Mouse (Mus musculus) gonadal fat pad, adult 2 months (tissue): Measurements from ENCODE around the gene Olfr199. TPM values are rescaled to one million over a fixed set of nuclear protein-coding genes. Genes with fewer than 3 reads are reported as not detected.
"Not testable (repeated sequence)": the region's sequence is repeated elsewhere in the genome, so short reads cannot be mapped to it uniquely, and the experiment has no call there.

Experiments used
- DNase-seq: peaks from one replicate; pipeline ENCODE4 v3.0.0-alpha.2; 2012; ENCODE audit warnings: low read depth
- polyA plus RNA-seq: library from polyadenylated mRNA; depleted of rRNA; stranded (reverse); fragments of >200 nt; gene quantifications from 2 replicates; pipeline ENCODE4 v1.2.3, GENCODE M21; 2012; rRNA removed

Olfr199 gene
- not detected in 2 replicates for polyA plus RNA-seq

- DNase-seq, result not testable (repeated sequence)
Measured at GRCm38 (mm10) chr16:59219667-59220066, at the start of gene Olfr199. Olfr199 (minus strand) TSS chr16:59219767.

- DNase-seq, result not testable (repeated sequence)
Measured at GRCm38 (mm10) chr16:59269097-59269496, 49.5 kb upstream of the Olfr199 start.

- DNase-seq, result no peak
Measured at GRCm38 (mm10) chr16:59249684-59250083, 30.1 kb upstream of the Olfr199 start.

GRCm38 (mm10) chr16:59217861-59218260, 1.7 kb downstream of the Olfr199 start:
- not testable (repeated sequence) for DNase-seq

- not testable (repeated sequence) for DNase-seq
Measured at GRCm38 (mm10) chr16:59203433-59203832, 16.1 kb downstream of the Olfr199 start, which contains the start of gene Olfr198. Olfr198 (minus strand) TSS chr16:59203533.

DNA sequence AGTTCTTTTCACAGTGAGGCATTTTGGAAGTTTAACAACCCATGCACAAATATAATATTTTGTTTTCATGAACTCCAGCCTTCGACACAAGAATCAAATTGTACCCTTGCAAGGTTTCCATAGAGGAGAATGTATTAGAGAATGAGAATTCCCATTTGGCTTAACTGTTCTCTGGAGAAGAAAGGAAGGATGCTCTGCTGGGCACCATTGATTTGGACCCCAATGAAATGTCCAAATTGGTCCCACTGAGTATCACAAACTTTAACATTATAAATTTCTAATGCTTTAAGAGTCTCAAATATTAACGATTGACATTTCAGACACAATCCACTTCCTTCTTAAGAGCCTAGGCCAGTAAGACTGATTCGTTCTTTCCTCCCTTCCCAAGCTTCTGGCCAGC, 49.2 kb downstream of the Olfr199 start, which contains the start of gene Olfr196:
Gene Olfr196, minus strand, starts transcription at position 101 of the 400 bp plus-strand sequence.
- no peak for DNase-seq

Other genes with a start within 250 kb of the Olfr199 start
- not detected in 2 replicates for gene Olfr183, start 224.4 kb downstream of the Olfr199 start, polyA plus RNA-seq
- gene Olfr186, start 189.5 kb downstream of the Olfr199 start, polyA plus RNA-seq, result not detected in 2 replicates
- not detected in 2 replicates for gene Olfr187, start 180.0 kb downstream of the Olfr199 start, polyA plus RNA-seq
- not detected in 2 replicates for gene Olfr190, start 141.8 kb downstream of the Olfr199 start, polyA plus RNA-seq
- not detected in 2 replicates for gene Olfr191, start 129.9 kb downstream of the Olfr199 start, polyA plus RNA-seq
- not detected in 2 replicates for gene Olfr193, start 107.9 kb downstream of the Olfr199 start, polyA plus RNA-seq
- not detected in 2 replicates for gene Olfr194, start 98.7 kb downstream of the Olfr199 start, polyA plus RNA-seq
- gene Olfr195, start 72.7 kb downstream of the Olfr199 start, polyA plus RNA-seq, result not detected in 2 replicates
- not detected in 2 replicates for gene Olfr196, start 49.3 kb downstream of the Olfr199 start, polyA plus RNA-seq
- gene Olfr198, start 16.2 kb downstream of the Olfr199 start, polyA plus RNA-seq, result not detected in 2 replicates
- not detected in 2 replicates for gene Olfr201, start 52.9 kb upstream of the Olfr199 start, polyA plus RNA-seq
- not detected in 2 replicates for gene Olfr202, start 67.0 kb upstream of the Olfr199 start, polyA plus RNA-seq
- not detected in 2 replicates for gene Olfr203, start 79.1 kb upstream of the Olfr199 start, polyA plus RNA-seq
- not detected in 2 replicates for gene Olfr204, start 98.5 kb upstream of the Olfr199 start, polyA plus RNA-seq
- not detected in 2 replicates for gene Olfr205, start 111.4 kb upstream of the Olfr199 start, polyA plus RNA-seq
- not detected in 2 replicates for gene Olfr206, start 129.5 kb upstream of the Olfr199 start, polyA plus RNA-seq
- not detected in 2 replicates for gene Olfr209, start 144.2 kb upstream of the Olfr199 start, polyA plus RNA-seq
- gene Gabrr3, start 187.6 kb upstream of the Olfr199 start, polyA plus RNA-seq, result not detected in 2 replicates